8 mouse cellular contexts compared by ENCODE assay signal in genomic region chr10:39555740-39556139, GRCm38 (mm10). TPM values are rescaled to one million over a fixed set of nuclear protein-coding genes. Genes with fewer than 3 reads are reported as not detected.
A peak's percentile ranks its signal among the peaks of the same experiment; 100 is the strongest.
DNase-seq lines count a peak whose midpoint lies in the region; ATAC-seq lines count a peak whose summit lies in the region.

No protein-coding gene starts in this region.

- no peaks in the 10 kb centered on the region for H3K9me3 ChIP-seq in embryonic facial prominence, embryonic 15.5 days (replicated peaks)
- H3K9me3 ChIP-seq in limb, embryonic 10.5 days (replicated peaks) = no peaks in the 10 kb centered on the region

- no peak for ATAC-seq in embryonic facial prominence, embryonic 15.5 days (ENCODE audit: insufficient number of reproducible peaks, low FRiP score, low TSS enrichment, low read depth)
- ATAC-seq in megakaryocyte progenitor cell, adult 5-6 weeks (replicated peaks; ENCODE audit: poor library complexity) = 0 out of 2 replicates have a peak, but pooled peaks have one; percentile 23

- H3K27me3 ChIP-seq in embryonic facial prominence, embryonic 15.5 days = no peaks in the 10 kb centered on the region
- no peaks in the 10 kb centered on the region for H3K27me3 ChIP-seq in limb, embryonic 10.5 days (ENCODE audit: low read depth, poor library complexity, severe bottlenecking)

- H3K4me3 ChIP-seq in embryonic facial prominence, embryonic 15.5 days (replicated peaks) = no peak overlapping the region
- H3K4me3 ChIP-seq in limb, embryonic 10.5 days = peak overlapping the region; percentile 21

- H3K9ac ChIP-seq in embryonic facial prominence, embryonic 15.5 days = no peak overlapping the region

- peak overlapping the region; percentile 41 for H3K27ac ChIP-seq in embryonic facial prominence, embryonic 15.5 days (replicated peaks)
- peak overlapping the region; percentile 88 for H3K27ac ChIP-seq in limb, embryonic 10.5 days

- H3K36me3 ChIP-seq in embryonic facial prominence, embryonic 15.5 days = no peaks in the 10 kb centered on the region
- no peaks in the 10 kb centered on the region for H3K36me3 ChIP-seq in limb, embryonic 10.5 days

- H3K4me1 ChIP-seq in embryonic facial prominence, embryonic 15.5 days = peaks cover 60% of the 10 kb centered on the region
- H3K4me1 ChIP-seq in limb, embryonic 10.5 days = peaks cover 88% of the 10 kb centered on the region

- peak; percentile 64 for DNase-seq in adrenal gland, postnatal 14 days
- no peak for DNase-seq in adrenal gland, adult 8-10 months
- DNase-seq in limb, embryonic 10.5 days (ENCODE audit: low spot score) = no peak
- DNase-seq in ovary, adult 18-20 months (ENCODE audit: low spot score) = no peak
- DNase-seq in cerebellum, postnatal 36 days = no peak
- DNase-seq in urinary bladder, postnatal 10 days (ENCODE audit: low spot score) = no peak

- 33% methylated on average over 5 of the region's 5 CpGs for WGBS in embryonic facial prominence, embryonic 15.5 days
- 29% methylated on average over 5 of the region's 5 CpGs for WGBS in limb, embryonic 10.5 days

- no peak overlapping the region for H3K4me2 ChIP-seq in embryonic facial prominence, embryonic 15.5 days (replicated peaks)

RNA-seq across cellular contexts. Expression of gene Traf3ip2, which starts 57.0 kb away (rescaled TPM):
- 14.6 and 21.9 TPM in 2 replicates for total RNA-seq in adrenal gland, postnatal 14 days (2021)
- total RNA-seq in adrenal gland, adult 8-10 months (2022) = 10 to 100 TPM; 16.5 to 28.8 (median 22.2) TPM
- polyA plus RNA-seq in embryonic facial prominence, embryonic 15.5 days (2015; fragmentation: Nextera tagmentation; extraction: Ambion mirVana) = 22.2 and 22.3 TPM in 2 replicates
- 7.2 and 8.7 TPM in 2 replicates for polyA plus RNA-seq in limb, embryonic 10.5 days (2016; fragmentation: Nextera tagmentation; extraction: Ambion mirVana)
- 11.2 and 11.6 TPM in 2 replicates for total RNA-seq in megakaryocyte progenitor cell, adult 5-6 weeks (2015)
- total RNA-seq in megakaryocyte progenitor cell, adult 5-6 weeks (2017) = 1.5 and 4.3 TPM in 2 replicates
